21 mouse cellular contexts compared by ENCODE assay signal in genomic region chr3:99245341-99245740, GRCm38 (mm10). TPM values are rescaled to one million over a fixed set of nuclear protein-coding genes. Genes with fewer than 3 reads are reported as not detected.
"Had no signal": no experiment of that assay in that cellular context is flagged by ENCODE, and none has a peak within 500 bp of the region (broad histone marks: within the 10 kb centered on the region; RNA-seq: fewer than 3 reads in every experiment).

No protein-coding gene starts in this region.

- H3K9me3 ChIP-seq: liver, embryonic 13.5 days; midbrain, embryonic 12.5 days; midbrain, embryonic 15.5 days; neural tube, embryonic 12.5 days; neural tube, embryonic 15.5 days had no signal

- H3K9ac ChIP-seq: liver, embryonic 13.5 days; midbrain, embryonic 12.5 days; midbrain, embryonic 15.5 days; neural tube, embryonic 12.5 days; neural tube, embryonic 15.5 days had no signal

- DNase-seq: kidney, adult 2 months; kidney, postnatal 25 days; layer of hippocampus, postnatal 36 days; liver, embryonic 13.5 days; right cerebral cortex, adult 18-20 months; right cerebral cortex, postnatal 14 days; right cerebral cortex, postnatal 4 days; thymus, postnatal 25 days had no signal

- H3K4me3 ChIP-seq: left cerebral cortex, adult 2 months; liver, embryonic 13.5 days; midbrain, embryonic 12.5 days; midbrain, embryonic 15.5 days; neural tube, embryonic 12.5 days; neural tube, embryonic 15.5 days had no signal

- ATAC-seq: intestine, postnatal 0 days; midbrain, embryonic 15.5 days had no signal

- H3K4me1 ChIP-seq: liver, embryonic 13.5 days; neural tube, embryonic 12.5 days had no signal

- H3K36me3 ChIP-seq: liver, embryonic 13.5 days; midbrain, embryonic 12.5 days; midbrain, embryonic 15.5 days; neural tube, embryonic 12.5 days; neural tube, embryonic 15.5 days had no signal

- H3K27ac ChIP-seq: kidney, postnatal 0 days; left cerebral cortex, adult 2 months; liver, embryonic 13.5 days; macrophage; midbrain, embryonic 12.5 days; midbrain, embryonic 15.5 days; neural tube, embryonic 12.5 days; neural tube, embryonic 15.5 days; stomach, postnatal 0 days had no signal

- H3K4me2 ChIP-seq: liver, embryonic 13.5 days; midbrain, embryonic 12.5 days; midbrain, embryonic 15.5 days; neural tube, embryonic 12.5 days; neural tube, embryonic 15.5 days had no signal

RNA-seq across cellular contexts. Expression of gene Tbx15, which starts 5.2 kb away (rescaled TPM):
- total RNA-seq: megakaryocyte, adult 5-6 weeks had no signal
- polyA plus RNA-seq: intestine, embryonic 14.5 days; intestine, postnatal 0 days; kidney, embryonic 14.5 days; kidney, postnatal 0 days; large intestine, adult 2 months; macrophage; stomach, postnatal 0 days had no signal
